Mouse (Mus musculus) spleen, adult 2 months (tissue): ENCODE data around the gene Nbeal1.

Source experiments
- CTCF ChIP-seq: fragments of 200-500 bp; IDR thresholded peaks from 2 replicates; pipeline ENCODE4 v1.5.1; 2011; ENCODE audit warnings: mild to moderate bottlenecking, inconsistent platforms; ENCODE audit not compliant: insufficient read depth, insufficient read length, insufficient replicate concordance; ENCODE audit errors: extremely low read depth
- POLR2A ChIP-seq: fragments of 200-500 bp; IDR thresholded peaks from 2 replicates; pipeline ENCODE4 v1.6.1; 2011; ENCODE audit warnings: low read depth, low read length, inconsistent platforms

- TF ChIP-seq CTCF = no peak
- TF ChIP-seq POLR2A = no peak
Observed at GRCm38 (mm10) chr1:60343630-60344455, 163.4 kb downstream of the Nbeal1 start.
